Mouse (Mus musculus) erythroid progenitor cell, adult 5-6 weeks (primary cell): Measurements from ENCODE around the gene Pdzrn3. TPM values are rescaled to one million over a fixed set of nuclear protein-coding genes. Genes with fewer than 3 reads are reported as not detected.

Experiments
- ATAC-seq: replicated peaks from 2 replicates; pipeline ENCODE4 v1.8.0; 2016; ENCODE audit warnings: moderate number of reproducible peaks, mild to moderate bottlenecking, moderate TSS enrichment, inconsistent platforms; ENCODE audit not compliant: poor library complexity, low FRiP score, severe bottlenecking
- total RNA-seq, 2 experiments: library from RNA; stranded (forward) in 1 of 2; stranded (reverse) in 1 of 2; fragments of 150-400 nt in 1 of 2; fragments of 186-747, 209-891 nt in 1 of 2; gene quantifications; 2 replicates each; pipeline versions ENCODE4 v1.2.3 to v1.2.4; 2015 to 2017; ENCODE audit warnings: low replicate concordance in 2 of 2

The Pdzrn3 gene
- total RNA-seq, 2 experiments from 2014 or later = not detected

- ATAC-seq = no peak
Measured at GRCm38 (mm10) chr6:101219004-101219403, 158.7 kb downstream of the Pdzrn3 start.

GRCm38 (mm10) chr6:101218197-101218596, 159.5 kb downstream of the Pdzrn3 start:
- no peak for ATAC-seq

- no peak for ATAC-seq
Measured at GRCm38 (mm10) chr6:101217756-101218155, 159.9 kb downstream of the Pdzrn3 start.

- ATAC-seq = no peak
Measured at GRCm38 (mm10) chr6:101215436-101215791, 162.3 kb downstream of the Pdzrn3 start.

- no peak for ATAC-seq
Measured at GRCm38 (mm10) chr6:101214734-101215435, 162.8 kb downstream of the Pdzrn3 start.

- no peak for ATAC-seq
Measured at GRCm38 (mm10) chr6:101213066-101213465, 164.6 kb downstream of the Pdzrn3 start.

GRCm38 (mm10) chr6:101212086-101212485, 165.6 kb downstream of the Pdzrn3 start:
- ATAC-seq = no peak

- no peak for ATAC-seq
Measured at GRCm38 (mm10) chr6:101211361-101211841, 166.3 kb downstream of the Pdzrn3 start.

- no peak for ATAC-seq
Measured at GRCm38 (mm10) chr6:101198943-101199298, 178.8 kb downstream of the Pdzrn3 start.

GRCm38 (mm10) chr6:101198284-101198942, 179.3 kb downstream of the Pdzrn3 start:
- ATAC-seq = no peak

GRCm38 (mm10) chr6:101197642-101198041, 180.1 kb downstream of the Pdzrn3 start:
- no peak for ATAC-seq

GRCm38 (mm10) chr6:101195891-101196290, 181.8 kb downstream of the Pdzrn3 start:
- ATAC-seq = no peak

- ATAC-seq = no peak
Measured at GRCm38 (mm10) chr6:101194386-101194925, 183.2 kb downstream of the Pdzrn3 start.

GRCm38 (mm10) chr6:101191576-101191975, 186.1 kb downstream of the Pdzrn3 start:
- no peak for ATAC-seq

- ATAC-seq = no peak
Measured at GRCm38 (mm10) chr6:101187322-101187721, 190.4 kb downstream of the Pdzrn3 start.

GRCm38 (mm10) chr6:101186887-101187286, 190.8 kb downstream of the Pdzrn3 start:
- no peak for ATAC-seq

GRCm38 (mm10) chr6:101184103-101184785, 193.5 kb downstream of the Pdzrn3 start:
- ATAC-seq = no peak

- ATAC-seq = no peak
Measured at GRCm38 (mm10) chr6:101170699-101171098, 207.0 kb downstream of the Pdzrn3 start.

GRCm38 (mm10) chr6:101153511-101153921, 224.2 kb downstream of the Pdzrn3 start:
- no peak for ATAC-seq

- no peak for ATAC-seq
Measured at GRCm38 (mm10) chr6:101135368-101135767, 242.3 kb downstream of the Pdzrn3 start.

- ATAC-seq = no peak
Measured at GRCm38 (mm10) chr6:101125396-101125795, 252.3 kb downstream of the Pdzrn3 start.
